Mouse (Mus musculus): Measurements from ENCODE around the gene Gpatch3.

DNA sequence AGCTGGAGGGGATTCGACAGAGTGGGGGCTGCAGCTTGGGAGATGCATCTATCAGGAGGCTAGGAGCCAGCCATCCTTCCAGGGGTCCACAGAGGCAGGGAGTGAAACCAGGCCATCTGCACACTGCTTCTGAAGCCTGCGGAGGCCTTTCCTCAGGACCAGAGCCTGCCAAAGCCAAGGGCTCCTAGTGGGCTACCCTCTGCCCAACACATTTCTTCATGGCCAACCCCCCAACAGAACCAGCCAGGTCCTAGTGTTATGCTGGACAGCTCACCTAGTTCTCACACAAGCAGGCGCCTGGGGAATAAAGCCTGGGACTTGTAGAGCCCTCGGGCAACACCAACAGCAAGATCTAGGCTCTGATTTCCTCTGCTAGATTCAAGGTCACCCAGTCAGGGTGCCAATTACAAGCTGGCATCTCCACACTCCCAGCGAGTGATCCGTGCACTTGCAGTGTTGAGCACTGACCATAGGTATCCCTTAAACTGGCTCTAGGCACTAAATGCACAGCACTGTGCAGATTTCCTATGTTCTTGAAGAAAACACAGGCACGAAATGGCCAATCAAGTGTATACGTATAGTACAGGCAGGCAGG lies 55.9 kb downstream of the Gpatch3 start:
- TF ChIP-seq POLR2A (IDR thresholded peaks at IDR 0.05; ENCODE audit: low read depth, low read length) = no peak
- TF ChIP-seq CTCF (IDR thresholded peaks at IDR 0.05; ENCODE audit: borderline replicate concordance, insufficient read depth, low read length) = no peak

Measured in embryonic fibroblast, embryonic 13.5 days (primary cell).